Mouse (Mus musculus) E14TG2a.4 (cell line): Measurements from ENCODE around the gene D130043K22Rik.

Experiments used
- CTCF ChIP-seq: conservative IDR thresholded peaks from 2 replicates; pipeline ENCODE4 v1.5.1; 2014; ENCODE audit warnings: low read length
- NANOG ChIP-seq: IDR thresholded peaks from 2 replicates; pipeline ENCODE4 v1.6.1; 2014; ENCODE audit warnings: borderline replicate concordance, low read length, mixed read lengths
- POU5F1 ChIP-seq: IDR thresholded peaks from 2 replicates; pipeline ENCODE4 v1.6.1; 2014; ENCODE audit warnings: low read length, borderline replicate concordance

DNA sequence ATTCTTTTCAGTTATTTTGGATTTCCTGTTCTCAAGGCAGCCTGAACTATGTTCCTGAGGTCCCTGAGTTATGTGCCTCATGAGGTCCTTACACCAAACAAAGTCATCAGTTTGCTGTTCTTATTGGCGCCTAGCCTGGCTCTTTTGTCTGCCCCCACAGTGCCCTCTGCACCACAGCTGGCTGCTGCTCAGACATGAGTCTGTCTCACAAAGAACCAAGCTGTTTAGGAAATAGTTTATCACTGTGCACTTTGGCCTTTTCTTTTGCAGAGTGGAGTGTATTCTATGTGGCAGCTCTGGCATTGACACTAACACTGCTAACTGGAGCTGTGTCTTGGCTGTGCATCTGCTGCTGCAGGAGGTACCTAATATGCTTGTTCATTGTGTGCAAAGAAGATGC is 44.6 kb downstream of the D130043K22Rik start:
- TF ChIP-seq CTCF = no peak
- no peak for TF ChIP-seq NANOG
- no peak for TF ChIP-seq POU5F1
